Mouse (Mus musculus) heart, embryonic 14.5 days (tissue): ENCODE results near the gene Opn4. TPM values are rescaled to one million over a fixed set of nuclear protein-coding genes. Genes with fewer than 3 reads are reported as not detected.

Source experiments
- ATAC-seq: fragments of 200-750 bp; cut with Nextera tagmentation; 2 replicates; pipeline ENCODE4 v1.8.0; 2017; ENCODE audit warnings: low read depth, moderate TSS enrichment; ENCODE audit not compliant: insufficient number of reproducible peaks, insufficient read depth, low FRiP score
- H3K27ac ChIP-seq, 2 experiments: fragments of 200-500 bp in 1 of 2; fragments of 300-500 bp in 1 of 2; sonication (generic) in 1 of 2; replicated peaks in 1 of 2; 2 replicates each; pipeline ENCODE4 v1.5.1; 2012 to 2014; ENCODE audit warnings: low read depth in 2 of 2, low read length in 2 of 2, control low read depth in 1 of 2, mild to moderate bottlenecking in 1 of 2, mixed read lengths in 1 of 2; ENCODE audit not compliant: control insufficient read depth in 1 of 2, insufficient read depth in 1 of 2
- H3K27me3 ChIP-seq: fragments of 300-500 bp; sonication (generic); 2 replicates; pipeline ENCODE4 v1.6.1; 2014; ENCODE audit warnings: mild to moderate bottlenecking, low read length, control low read depth; ENCODE audit not compliant: control insufficient read depth, insufficient read depth
- H3K36me3 ChIP-seq: fragments of 300-500 bp; sonication (generic); 2 replicates; pipeline ENCODE4 v1.6.1; 2014; ENCODE audit warnings: mild to moderate bottlenecking, control low read depth, low read length, mixed read lengths; ENCODE audit not compliant: control insufficient read depth, insufficient read depth
- H3K4me1 ChIP-seq, 2 experiments: fragments of 200-500 bp in 1 of 2; fragments of 300-500 bp in 1 of 2; sonication (generic) in 1 of 2; 2 replicates each; pipeline ENCODE4 v1.6.1; 2012 to 2014; ENCODE audit warnings: low read length in 2 of 2, control low read depth in 1 of 2, mixed read lengths in 1 of 2; ENCODE audit not compliant: control insufficient read depth in 2 of 2, insufficient read depth in 2 of 2
- H3K4me2 ChIP-seq: fragments of 300-500 bp; sonication (generic); 2 replicates; pipeline ENCODE4 v1.6.1; 2014; ENCODE audit warnings: mild to moderate bottlenecking, low read length
- H3K4me3 ChIP-seq, 2 experiments: fragments of 200-500 bp in 1 of 2; fragments of 300-500 bp in 1 of 2; sonication (generic) in 1 of 2; 2 replicates each; pipeline ENCODE4 v1.5.1; 2012 to 2014; ENCODE audit warnings: low read length in 2 of 2, mild to moderate bottlenecking in 2 of 2, control low read depth in 1 of 2, low read depth in 1 of 2, moderate library complexity in 1 of 2; ENCODE audit not compliant: control insufficient read depth in 1 of 2, insufficient read depth in 1 of 2
- H3K9ac ChIP-seq: fragments of 300-500 bp; sonication (generic); 2 replicates; pipeline ENCODE4 v1.6.1; 2014; ENCODE audit warnings: mild to moderate bottlenecking, low read length
- H3K9me3 ChIP-seq: fragments of 300-500 bp; sonication (generic); 2 replicates; pipeline ENCODE4 v1.6.1; 2016; ENCODE audit warnings: low read length, control low read depth; ENCODE audit not compliant: control insufficient read depth
- WGBS: fragments of 180-500 bp; shearing (Covaris S2); extraction: QIAGEN DNeasy Blood & Tissue Kit; methylation state at CpG from one replicate; pipeline ENCODE4 v1.1.7; 2014; 5-methylcytosine and 5-hydroxymethylcytosine counted together
- polyA plus RNA-seq: library from polyadenylated mRNA; unstranded; fragments of >200 nt; fragmentation: Nextera tagmentation; extraction: Ambion mirVana; gene quantifications from 2 replicates; pipeline ENCODE4 v1.2.1, GENCODE M21; 2014

Opn4 gene
- polyA plus RNA-seq, 1 experiment from 2014 or later = 5.2 TPM

- H3K27me3 ChIP-seq = no peaks in the 10 kb centered on the region
- peak overlapping the region; percentile 83 to 91 for H3K27ac ChIP-seq
- peak overlapping the region; percentile 48 for H3K4me2 ChIP-seq
- ATAC-seq = no peak
- 55% methylated on average over 24 of the region's 24 CpGs for WGBS
- H3K9me3 ChIP-seq = no peaks in the 10 kb centered on the region
- no peak overlapping the region for H3K4me3 ChIP-seq
- H3K9ac ChIP-seq = peak overlapping the region; percentile 59
- H3K4me1 ChIP-seq = peaks cover 50 to 67% of the 10 kb centered on the region in 2 experiments
- H3K36me3 ChIP-seq = peaks cover 3% of the 10 kb centered on the region; the same call in 1 of the 2 replicates
These were observed 8.9 kb downstream of the Opn4 start for GRCm38 (mm10) chr14:34590743-34591675.

DNA sequence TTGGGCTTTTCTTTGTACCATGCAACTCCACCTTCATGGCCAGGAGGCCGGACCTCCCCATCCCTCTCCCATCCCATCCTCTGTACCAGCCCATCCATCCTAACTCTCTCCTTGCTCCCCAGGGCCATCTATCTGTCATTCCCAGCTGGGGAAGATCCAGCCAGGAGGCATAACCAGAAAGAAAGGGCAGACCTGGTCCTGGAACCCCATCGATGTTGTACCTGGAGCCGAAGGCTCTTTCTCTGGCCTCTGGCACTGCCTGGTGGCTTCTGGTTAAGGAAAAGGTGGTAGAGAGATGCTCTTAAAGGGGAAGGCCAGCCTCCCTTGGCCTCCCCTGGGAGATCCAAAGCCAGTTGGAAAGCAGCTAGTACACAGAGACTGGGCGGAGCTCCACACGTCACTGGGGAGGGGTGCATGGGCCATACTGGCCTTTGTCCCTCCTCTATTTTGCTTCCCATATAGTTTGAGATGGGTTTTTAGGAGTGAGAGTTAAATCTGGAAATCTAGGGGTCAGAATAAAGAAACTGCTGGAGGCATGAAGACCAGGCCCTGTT is 9.8 kb downstream of the Opn4 start:
- 91% methylated on average over 5 of the region's 5 CpGs for WGBS
- no peaks in the 10 kb centered on the region for H3K27me3 ChIP-seq
- no peak overlapping the region for H3K9ac ChIP-seq
- H3K27ac ChIP-seq = peak overlapping the region; percentile 83 to 91
- no peak overlapping the region for H3K4me2 ChIP-seq
- ATAC-seq = no peak
- H3K9me3 ChIP-seq = no peaks in the 10 kb centered on the region
- H3K36me3 ChIP-seq = peaks cover 9% of the 10 kb centered on the region; the same call in 1 of the 2 replicates
- no peak overlapping the region for H3K4me3 ChIP-seq
- H3K4me1 ChIP-seq = peaks cover 48 to 67% of the 10 kb centered on the region in 2 experiments

DNA sequence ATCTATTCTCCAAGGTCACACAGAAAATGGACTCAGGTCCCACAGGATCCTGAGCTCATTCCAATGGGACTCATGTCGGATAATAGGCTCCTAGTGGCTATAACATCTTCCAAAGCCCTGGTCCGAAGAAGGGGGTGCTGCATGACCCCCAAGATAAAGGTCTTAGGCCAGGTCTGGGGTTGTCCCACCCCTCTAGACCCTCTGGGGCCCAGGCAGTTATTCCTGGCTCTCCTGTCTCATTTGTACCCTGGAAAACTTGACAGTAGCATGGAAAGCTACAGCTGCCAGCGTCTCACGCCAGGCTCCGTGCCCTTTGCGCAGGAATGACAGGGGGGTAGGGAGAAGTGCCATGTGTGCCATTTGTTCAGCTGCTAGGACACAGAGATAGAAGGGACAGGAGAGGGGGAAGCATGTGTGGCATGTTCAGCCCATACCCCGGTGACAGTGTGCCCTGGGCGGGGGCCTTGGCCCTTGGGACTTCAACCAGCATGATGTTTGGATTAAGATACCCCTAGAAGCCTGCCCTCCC is 10.7 kb downstream of the Opn4 start:
- Histone ChIP-seq H3K9ac (peak overlapping the region; percentile 16; the same call in 1 of the 2 replicates), H3K27ac (peak overlapping the region; percentile 90 to 97), H3K4me2 (peak overlapping the region; percentile 89), H3K4me1 (peaks cover 53 to 67% of the 10 kb centered on the region in 2 experiments), H3K36me3 (peaks cover 18% of the 10 kb centered on the region), H3K27me3 (no peaks in the 10 kb centered on the region), H3K4me3 (no peak overlapping the region), H3K9me3 (no peaks in the 10 kb centered on the region)
- 83% methylated on average over 8 of the region's 8 CpGs for WGBS
- ATAC-seq = no peak

GRCm38 (mm10) chr14:34588498-34588897 is 11.4 kb downstream of the Opn4 start, which contains the start of gene Ldb3:
TSS of gene Ldb3 (minus strand) at chr14:34588682.
- WGBS = 20% methylated on average over 8 of the region's 8 CpGs

GRCm38 (mm10) chr14:34588005-34588404 is 11.9 kb downstream of the Opn4 start:
- Histone ChIP-seq H3K27me3 (no peaks in the 10 kb centered on the region), H3K4me2 (peak overlapping the region; percentile 89), H3K4me1 (peaks cover 55 to 66% of the 10 kb centered on the region in 2 experiments), H3K27ac (peak overlapping the region; percentile 97), H3K9ac (peak overlapping the region; percentile 89), H3K4me3 (peak overlapping the region; percentile 57 to 62), H3K36me3 (peaks cover 27% of the 10 kb centered on the region), H3K9me3 (no peaks in the 10 kb centered on the region)
- 21% methylated on average over 5 of the region's 5 CpGs for WGBS
- ATAC-seq = no peak

More at GRCm38 (mm10) chr14:34588498-34588897, 11.4 kb downstream of the Opn4 start, which contains the start of gene Ldb3:
- H3K9me3 ChIP-seq = no peaks in the 10 kb centered on the region
- H3K4me2 ChIP-seq = peak within 1 kb of the TSS; percentile 89
- H3K9ac ChIP-seq = peak within 1 kb of the TSS; percentile 89
- peak; percentile 74 for ATAC-seq
- H3K4me1 ChIP-seq = peaks cover 56 to 68% of the 10 kb centered on the region in 2 experiments
- H3K36me3 ChIP-seq = peaks cover 25% of the 10 kb centered on the region
- H3K4me3 ChIP-seq = peak within 1 kb of the TSS; percentile 57 to 62
- H3K27ac ChIP-seq = peak within 1 kb of the TSS; percentile 97
- H3K27me3 ChIP-seq = no peaks in the 10 kb centered on the region

DNA sequence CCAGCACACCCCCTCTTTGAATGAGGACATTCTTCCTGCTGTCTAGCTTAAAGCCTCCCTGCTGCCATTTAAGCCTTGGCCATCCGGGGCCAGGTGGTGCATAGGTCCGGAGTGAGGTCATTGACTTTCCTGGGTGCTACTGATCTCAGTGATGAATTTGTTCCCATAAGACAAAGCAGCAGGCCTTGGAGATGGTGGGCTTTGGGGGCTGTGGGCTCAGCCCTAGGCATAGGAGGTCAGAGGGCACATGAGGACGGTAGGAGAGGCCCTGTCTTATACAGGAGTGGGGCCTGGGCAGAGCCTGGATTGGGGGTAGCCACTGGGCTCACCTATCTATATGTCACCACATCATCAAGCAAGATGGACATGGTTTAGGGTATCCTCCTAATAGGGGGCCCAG is 13.1 kb downstream of the Opn4 start:
- ATAC-seq = no peak
- Histone ChIP-seq H3K9me3 (no peaks in the 10 kb centered on the region), H3K27me3 (no peaks in the 10 kb centered on the region), H3K27ac (peak overlapping the region; percentile 97), H3K4me2 (peak overlapping the region; percentile 89), H3K36me3 (peaks cover 34% of the 10 kb centered on the region), H3K4me3 (peak overlapping the region; percentile 57 to 62), H3K9ac (peak overlapping the region; percentile 89), H3K4me1 (peaks cover 56 to 64% of the 10 kb centered on the region in 2 experiments)
- 22% methylated on average over 3 of the region's 3 CpGs for WGBS

GRCm38 (mm10) chr14:34585358-34586105 is 14.4 kb downstream of the Opn4 start:
- H3K4me1 ChIP-seq = peaks cover 49 to 64% of the 10 kb centered on the region in 2 experiments
- H3K36me3 ChIP-seq = peaks cover 47% of the 10 kb centered on the region
- peak overlapping the region; percentile 89 for H3K9ac ChIP-seq
- H3K27ac ChIP-seq = peak overlapping the region; percentile 97
- WGBS = 18% methylated on average over 9 of the region's 9 CpGs
- H3K4me3 ChIP-seq = peak overlapping the region; percentile 57 to 62
- peak overlapping the region; percentile 89 for H3K4me2 ChIP-seq
- no peaks in the 10 kb centered on the region for H3K27me3 ChIP-seq
- ATAC-seq = no peak
- H3K9me3 ChIP-seq = no peaks in the 10 kb centered on the region
